Mouse (Mus musculus) embryonic facial prominence, embryonic 14.5 days (tissue): Measurements from ENCODE around the gene Sh3gl3. TPM values are rescaled to one million over a fixed set of nuclear protein-coding genes. Genes with fewer than 3 reads are reported as not detected.

ENCODE experiments used
- ATAC-seq: fragments of 200-750 bp; cut with Nextera tagmentation; 2 replicates; pipeline ENCODE4 v1.8.0; 2017; ENCODE audit warnings: low read depth, moderate number of reproducible peaks, moderate TSS enrichment
- DNase-seq: peaks from one replicate; pipeline ENCODE4 v3.0.0-alpha.2; 2015; ENCODE audit warnings: low spot score
- H3K27ac ChIP-seq: fragments of 300-500 bp; sonication (generic); replicated peaks from 2 replicates; pipeline ENCODE4 v1.5.1; 2014; ENCODE audit warnings: low read depth, mild to moderate bottlenecking, low read length, moderate library complexity
- H3K27me3 ChIP-seq: fragments of 300-500 bp; sonication (generic); replicated peaks from 2 replicates; pipeline ENCODE4 v1.6.1; 2014; ENCODE audit warnings: low read length; ENCODE audit not compliant: control insufficient read depth, insufficient read depth
- H3K36me3 ChIP-seq: fragments of 300-500 bp; sonication (generic); 2 replicates; pipeline ENCODE4 v1.6.1; 2014; ENCODE audit warnings: low read length, mixed read lengths; ENCODE audit not compliant: control insufficient read depth, insufficient read depth
- H3K4me1 ChIP-seq: fragments of 300-500 bp; sonication (generic); 2 replicates; pipeline ENCODE4 v1.6.1; 2014; ENCODE audit warnings: antibody characterized with exemption, low read length; ENCODE audit not compliant: control insufficient read depth, insufficient read depth
- H3K4me2 ChIP-seq: fragments of 300-500 bp; sonication (generic); 2 replicates; pipeline ENCODE4 v1.6.1; 2014; ENCODE audit warnings: low read depth, mild to moderate bottlenecking, low read length, moderate library complexity, mixed read lengths
- H3K4me3 ChIP-seq: fragments of 300-500 bp; sonication (generic); 2 replicates; pipeline ENCODE4 v1.5.1; 2014; ENCODE audit warnings: low read depth, mild to moderate bottlenecking, low read length
- H3K9ac ChIP-seq: fragments of 300-500 bp; sonication (generic); 2 replicates; pipeline ENCODE4 v1.6.1; 2014; ENCODE audit warnings: low read depth, mild to moderate bottlenecking, low read length, moderate library complexity, mixed read lengths
- H3K9me3 ChIP-seq: fragments of 300-500 bp; sonication (generic); 2 replicates; pipeline ENCODE4 v1.6.1; 2016; ENCODE audit warnings: low read length; ENCODE audit not compliant: control insufficient read depth
- WGBS: fragments of 180-500 bp; shearing (Covaris S2); extraction: QIAGEN DNeasy Blood & Tissue Kit; methylation state at CpG from one replicate; pipeline ENCODE4 v1.1.7; 2014; 5-methylcytosine and 5-hydroxymethylcytosine counted together
- polyA plus RNA-seq: library from polyadenylated mRNA; unstranded; fragments of >200 nt; fragmentation: Nextera tagmentation; extraction: Ambion mirVana; gene quantifications from 2 replicates; pipeline ENCODE4 v1.2.1, GENCODE M21; 2014

Gene Sh3gl3
- polyA plus RNA-seq, 1 experiment from 2014 or later: 12.9 TPM

- no peak for ATAC-seq
- no peak overlapping the region for H3K4me3 ChIP-seq
- no peak overlapping the region for H3K4me2 ChIP-seq
- peaks cover 5% of the 10 kb centered on the region; the same call in 1 of the 2 replicates for H3K9me3 ChIP-seq
- H3K27ac ChIP-seq: no peak overlapping the region
- H3K9ac ChIP-seq: no peak overlapping the region
- DNase-seq: no peak
- 81% methylated on average over 5 of the region's 5 CpGs for WGBS
- H3K36me3 ChIP-seq: no peaks in the 10 kb centered on the region
- H3K4me1 ChIP-seq: peaks cover 9% of the 10 kb centered on the region; the same call in 1 of the 2 replicates
- no peaks in the 10 kb centered on the region; the same call in 1 of the 2 replicates for H3K27me3 ChIP-seq
Observed at GRCm38 (mm10) chr7:82180919-82181318, 7.3 kb downstream of the Sh3gl3 start.

- no peak overlapping the region for H3K4me2 ChIP-seq
- H3K4me1 ChIP-seq: no peaks in the 10 kb centered on the region
- H3K4me3 ChIP-seq: no peak overlapping the region
- peaks cover 5% of the 10 kb centered on the region; the same call in 1 of the 2 replicates for H3K9me3 ChIP-seq
- no peaks in the 10 kb centered on the region for H3K36me3 ChIP-seq
- H3K9ac ChIP-seq: no peak overlapping the region
- no peak for ATAC-seq
- DNase-seq: peak; percentile 10
- WGBS: 33% methylated on average over 2 of the region's 2 CpGs
- no peaks in the 10 kb centered on the region for H3K27me3 ChIP-seq
- no peak overlapping the region for H3K27ac ChIP-seq
Observed at GRCm38 (mm10) chr7:82182781-82183180, 9.1 kb downstream of the Sh3gl3 start.

GRCm38 (mm10) chr7:82191604-82192003 is 18.0 kb downstream of the Sh3gl3 start:
- H3K27ac ChIP-seq: no peak overlapping the region
- DNase-seq: no peak
- no peaks in the 10 kb centered on the region for H3K27me3 ChIP-seq
- H3K4me1 ChIP-seq: no peaks in the 10 kb centered on the region
- WGBS: 86% methylated on average over 11 of the region's 11 CpGs
- H3K9ac ChIP-seq: no peak overlapping the region
- H3K9me3 ChIP-seq: no peaks in the 10 kb centered on the region
- no peaks in the 10 kb centered on the region for H3K36me3 ChIP-seq
- H3K4me3 ChIP-seq: no peak overlapping the region
- no peak overlapping the region for H3K4me2 ChIP-seq
- no peak for ATAC-seq

- no peak for DNase-seq
- 80% methylated on average over 4 of the region's 4 CpGs for WGBS
- ATAC-seq: no peak
Observed at GRCm38 (mm10) chr7:82192512-82192911, 18.9 kb downstream of the Sh3gl3 start.

GRCm38 (mm10) chr7:82203111-82203510 is 29.5 kb downstream of the Sh3gl3 start:
- Histone ChIP-seq H3K4me1 (peaks cover 19% of the 10 kb centered on the region), H3K27me3 (no peaks in the 10 kb centered on the region), H3K36me3 (no peaks in the 10 kb centered on the region), H3K27ac (no peak overlapping the region), H3K9me3 (no peaks in the 10 kb centered on the region), H3K9ac (no peak overlapping the region), H3K4me2 (no peak overlapping the region), H3K4me3 (no peak overlapping the region)
- ATAC-seq (no peak), DNase-seq (peak; percentile 6)
- 42% methylated on average over 7 of the region's 7 CpGs for WGBS

More at GRCm38 (mm10) chr7:82192512-82192911, 18.9 kb downstream of the Sh3gl3 start:
- Histone ChIP-seq H3K4me3 (no peak overlapping the region), H3K4me2 (no peak overlapping the region), H3K9ac (no peak overlapping the region), H3K4me1 (no peaks in the 10 kb centered on the region), H3K9me3 (no peaks in the 10 kb centered on the region), H3K36me3 (no peaks in the 10 kb centered on the region), H3K27me3 (no peaks in the 10 kb centered on the region), H3K27ac (no peak overlapping the region)

GRCm38 (mm10) chr7:82204014-82204784 is 30.6 kb downstream of the Sh3gl3 start:
- Histone ChIP-seq H3K9ac (no peak overlapping the region), H3K9me3 (no peaks in the 10 kb centered on the region), H3K27me3 (no peaks in the 10 kb centered on the region), H3K27ac (peak overlapping the region; percentile 44; the same call in 1 of the 2 replicates), H3K36me3 (no peaks in the 10 kb centered on the region), H3K4me3 (no peak overlapping the region), H3K4me2 (no peak overlapping the region; the same call in 1 of the 2 replicates), H3K4me1 (peaks cover 19% of the 10 kb centered on the region)
- DNase-seq: peak; percentile 61
- WGBS: 31% methylated on average over 11 of the region's 12 CpGs
- ATAC-seq: peak; percentile 74; the same call in 1 of the 2 replicates

- 74% methylated on average over 3 of the region's 3 CpGs for WGBS
- H3K4me1 ChIP-seq: peaks cover 19% of the 10 kb centered on the region
- no peak overlapping the region for H3K4me2 ChIP-seq
- no peak for DNase-seq
- H3K4me3 ChIP-seq: no peak overlapping the region
- 0 out of 2 replicates have a peak overlapping the region, but pooled peaks have one; percentile 44 for H3K27ac ChIP-seq
- no peaks in the 10 kb centered on the region for H3K36me3 ChIP-seq
- no peaks in the 10 kb centered on the region for H3K27me3 ChIP-seq
- H3K9ac ChIP-seq: no peak overlapping the region
- H3K9me3 ChIP-seq: no peaks in the 10 kb centered on the region
- ATAC-seq: no peak
Observed at GRCm38 (mm10) chr7:82204975-82205374, 31.3 kb downstream of the Sh3gl3 start.

GRCm38 (mm10) chr7:82206787-82207186 is 33.1 kb downstream of the Sh3gl3 start:
- Histone ChIP-seq H3K9ac (no peak overlapping the region), H3K9me3 (no peaks in the 10 kb centered on the region), H3K4me3 (no peak overlapping the region), H3K4me1 (peaks cover 19% of the 10 kb centered on the region), H3K27ac (no peak overlapping the region), H3K4me2 (no peak overlapping the region), H3K36me3 (no peaks in the 10 kb centered on the region), H3K27me3 (no peaks in the 10 kb centered on the region)
- 83% methylated on average over 8 of the region's 8 CpGs for WGBS
- no peak for DNase-seq
- no peak for ATAC-seq
